8 mouse cellular contexts compared by ENCODE assay signal in genomic region chr17:43157781-43158501, GRCm38 (mm10).
A peak's percentile ranks its signal among the peaks of the same experiment; 100 is the strongest.
DNase-seq lines count a peak whose midpoint lies in the region; ATAC-seq and TF ChIP-seq lines count a peak whose summit lies in the region.

No protein-coding gene starts in this region.

- WGBS in forebrain, postnatal 0 days, result 10% methylated on average over 15 of the region's 15 CpGs

- peaks cover 13% of the 10 kb centered on the region; the same call in 1 of the 2 replicates for H3K4me1 ChIP-seq in forebrain, postnatal 0 days (ENCODE audit: insufficient read depth)

- intact Hi-C loops in heart, postnatal 36 days (cut with DNase I), result no loop called here

- peak; percentile 99 for ATAC-seq in forebrain, postnatal 0 days

- no peaks in the 10 kb centered on the region for H3K9me3 ChIP-seq in forebrain, postnatal 0 days (ENCODE audit: low read length)

- no peaks in the 10 kb centered on the region for H3K27me3 ChIP-seq in forebrain, postnatal 0 days (ENCODE audit: insufficient read depth, low read length)

- peak overlapping the region; percentile 65 for H3K9ac ChIP-seq in forebrain, postnatal 0 days

- H3K4me3 ChIP-seq in forebrain, postnatal 0 days (ENCODE audit: low read depth, low read length), result peak overlapping the region; percentile 38

- no peaks in the 10 kb centered on the region for H3K36me3 ChIP-seq in forebrain, postnatal 0 days (ENCODE audit: insufficient read depth)

- DNase-seq in heart, adult 9 months (ENCODE audit: low spot score in 2 of 2), result peak; percentile 17 to 35
- no peak for DNase-seq in heart, postnatal 36 days
- peak; percentile 77 for DNase-seq in forebrain, postnatal 0 days
- peak; percentile 51 for DNase-seq in layer of hippocampus, adult 11-12 months (ENCODE audit: low spot score)
- DNase-seq in lung, postnatal 10 days, result peak; percentile 57
- peak; percentile 66 for DNase-seq in retina, postnatal 1 day
- no peak for DNase-seq in cerebellum, adult 18-20 months
- DNase-seq in adrenal gland, postnatal 4 days (ENCODE audit: low spot score in 2 of 2), result no peak

- peak overlapping the region; percentile 89 for H3K27ac ChIP-seq in forebrain, postnatal 0 days (ENCODE audit: low read depth, low read length)

- no peak for TF ChIP-seq CTCF in forebrain, postnatal 0 days (IDR thresholded peaks at IDR 0.05; ENCODE audit: low read depth)

- H3K4me2 ChIP-seq in forebrain, postnatal 0 days (ENCODE audit: low read depth), result peak overlapping the region; percentile 58

Comparison
In these comparisons a context has a peak if more than half of its experiments do, and no peak if none do; other contexts are left out.
1. DNase-seq: peak in heart, adult 9 months (2 of 2), forebrain, postnatal 0 days (single experiment), layer of hippocampus, adult 11-12 months (single experiment), lung, postnatal 10 days (single experiment) and retina, postnatal 1 day (single experiment); none in heart, postnatal 36 days (0 of 2), cerebellum, adult 18-20 months (0 of 2) and adrenal gland, postnatal 4 days (0 of 2).